Mouse (Mus musculus) liver, adult 2 months (tissue): ENCODE results near the gene Tlnrd1. TPM values are rescaled to one million over a fixed set of nuclear protein-coding genes. Genes with fewer than 3 reads are reported as not detected.

Experiments used
- DNase-seq: peaks from one replicate; pipeline ENCODE4 v3.0.0-alpha.2; 2011; ENCODE audit warnings: low read depth, low spot score; ENCODE audit errors: extremely low read depth
- H3K27ac ChIP-seq: fragments of 200-500 bp; replicated peaks from 2 replicates; pipeline ENCODE4 v1.5.1; 2012; ENCODE audit warnings: low read depth, mild to moderate bottlenecking, control low read depth, inconsistent platforms, low read length; ENCODE audit not compliant: insufficient read depth
- H3K27me3 ChIP-seq: fragments of 200-500 bp; 2 replicates; pipeline ENCODE4 v1.6.1; 2012; ENCODE audit warnings: mild to moderate bottlenecking, moderate library complexity, low read length, inconsistent platforms; ENCODE audit not compliant: control insufficient read depth, insufficient read depth
- H3K36me3 ChIP-seq: fragments of 200-500 bp; 2 replicates; pipeline ENCODE4 v1.6.1; 2012; ENCODE audit warnings: low read length, inconsistent platforms; ENCODE audit not compliant: control insufficient read depth, insufficient read depth
- H3K4me1 ChIP-seq: fragments of 200-500 bp; 2 replicates; pipeline ENCODE4 v1.6.1; 2011; ENCODE audit warnings: low read length; ENCODE audit not compliant: control insufficient read depth, insufficient read depth
- H3K4me3 ChIP-seq: fragments of 200-500 bp; 2 replicates; pipeline ENCODE4 v1.5.1; 2011; ENCODE audit warnings: low read depth, mild to moderate bottlenecking, control low read depth, low read length, moderate library complexity; ENCODE audit not compliant: insufficient read depth
- H3K79me2 ChIP-seq: fragments of 200-500 bp; 2 replicates; pipeline ENCODE4 v1.6.1; 2012; ENCODE audit warnings: inconsistent platforms, mild to moderate bottlenecking, low read length, moderate library complexity; ENCODE audit not compliant: control insufficient read depth, insufficient read depth
- H3K9ac ChIP-seq: fragments of 200-500 bp; 2 replicates; pipeline ENCODE4 v1.6.1; 2012; ENCODE audit warnings: low read depth, mild to moderate bottlenecking, control low read depth, inconsistent platforms, low read length
- CTCF ChIP-seq: fragments of 200-500 bp; IDR thresholded peaks from 2 replicates; pipeline ENCODE4 v1.5.1; 2011; ENCODE audit warnings: low read depth, low read length, control low read depth
- POLR2A ChIP-seq: fragments of 200-500 bp; IDR thresholded peaks from 2 replicates; pipeline ENCODE4 v1.6.1; 2011; ENCODE audit warnings: low read length, control low read depth; ENCODE audit not compliant: insufficient read depth; ENCODE audit errors: extremely low read depth
- WGBS: fragments of 180-500 bp; shearing (Covaris S2); methylation state at CpG from one replicate; pipeline ENCODE4 v1.1.7; 2018; 5-methylcytosine and 5-hydroxymethylcytosine counted together
- polyA plus RNA-seq: library from polyadenylated mRNA; depleted of rRNA; stranded (reverse); fragments of >200 nt; gene quantifications from 2 replicates; pipeline ENCODE4 v1.2.3, GENCODE M21; 2012
- total RNA-seq: library from RNA; depleted of rRNA; stranded (reverse); fragments of >200 nt; gene quantifications from 2 replicates; pipeline ENCODE4 v1.2.3, GENCODE M21; 2014

The Tlnrd1 gene
- total and polyA plus RNA-seq, 2 experiments: 1.8 to 4.6 TPM

- no peak overlapping the region for H3K27ac ChIP-seq
- H3K79me2 ChIP-seq: peaks cover 11% of the 10 kb centered on the region
- no peak overlapping the region for H3K9ac ChIP-seq
- 94% methylated on average over 6 of the region's 6 CpGs for WGBS
- no peak overlapping the region for H3K4me3 ChIP-seq
- TF ChIP-seq CTCF: peak; percentile 36
- no peak for TF ChIP-seq POLR2A
- peaks cover 12% of the 10 kb centered on the region for H3K4me1 ChIP-seq
- peak; percentile 38 for DNase-seq
- no peaks in the 10 kb centered on the region for H3K27me3 ChIP-seq
- no peaks in the 10 kb centered on the region for H3K36me3 ChIP-seq
Measured at GRCm38 (mm10) chr7:83886366-83887129, 2.4 kb upstream of the Tlnrd1 start.

- no peak overlapping the region for H3K9ac ChIP-seq
- 47% methylated on average over 4 of the region's 4 CpGs for WGBS
- H3K4me3 ChIP-seq: no peak overlapping the region
- H3K27ac ChIP-seq: no peak overlapping the region
- H3K36me3 ChIP-seq: no peaks in the 10 kb centered on the region
- no peaks in the 10 kb centered on the region for H3K27me3 ChIP-seq
- TF ChIP-seq POLR2A: no peak
- no peak for TF ChIP-seq CTCF
- DNase-seq: no peak
- peaks cover 11% of the 10 kb centered on the region for H3K79me2 ChIP-seq
- H3K4me1 ChIP-seq: peaks cover 12% of the 10 kb centered on the region
Measured at GRCm38 (mm10) chr7:83885835-83886234, 1.7 kb upstream of the Tlnrd1 start.

- Histone ChIP-seq H3K27ac (peak overlapping the region; percentile 91), H3K4me3 (peak overlapping the region; percentile 66; the same call in 1 of the 2 replicates), H3K36me3 (no peaks in the 10 kb centered on the region), H3K4me1 (peaks cover 12% of the 10 kb centered on the region), H3K79me2 (peaks cover 11% of the 10 kb centered on the region), H3K27me3 (no peaks in the 10 kb centered on the region), H3K9ac (peak overlapping the region; percentile 85; the same call in 1 of the 2 replicates)
- WGBS: 18% methylated on average over 6 of the region's 6 CpGs
- no peak for DNase-seq
- no peak for TF ChIP-seq POLR2A
- no peak for TF ChIP-seq CTCF
Measured at GRCm38 (mm10) chr7:83884921-83885532, 922 bp upstream of the Tlnrd1 start.

GRCm38 (mm10) chr7:83883276-83884020 lies 657 bp downstream of the Tlnrd1 start:
- no peaks in the 10 kb centered on the region for H3K27me3 ChIP-seq
- peak overlapping the region; percentile 66 for H3K4me3 ChIP-seq
- no peaks in the 10 kb centered on the region for H3K36me3 ChIP-seq
- H3K79me2 ChIP-seq: peaks cover 11% of the 10 kb centered on the region
- H3K4me1 ChIP-seq: peaks cover 14% of the 10 kb centered on the region
- DNase-seq: peak; percentile 57
- peak; percentile 33; the same call in 1 of the 2 replicates for TF ChIP-seq POLR2A
- no peak for TF ChIP-seq CTCF
- H3K9ac ChIP-seq: peak overlapping the region; percentile 85
- H3K27ac ChIP-seq: peak overlapping the region; percentile 91
- WGBS: under 1% methylated on average over 91 of the region's 91 CpGs

- 14% methylated on average over 56 of the region's 56 CpGs for WGBS
- TF ChIP-seq POLR2A: no peak
- TF ChIP-seq CTCF: no peak
- peak overlapping the region; percentile 91 for H3K27ac ChIP-seq
- H3K27me3 ChIP-seq: no peaks in the 10 kb centered on the region
- peaks cover 16% of the 10 kb centered on the region for H3K4me1 ChIP-seq
- DNase-seq: peak; percentile 46
- peak overlapping the region; percentile 66 for H3K4me3 ChIP-seq
- H3K36me3 ChIP-seq: no peaks in the 10 kb centered on the region; the same call in 1 of the 2 replicates
- H3K9ac ChIP-seq: peak overlapping the region; percentile 85
- peaks cover 11% of the 10 kb centered on the region for H3K79me2 ChIP-seq
Measured at GRCm38 (mm10) chr7:83882633-83883275, 1.4 kb downstream of the Tlnrd1 start.
